Mouse (Mus musculus) heart, postnatal 25 days (tissue): Measurements from ENCODE around the gene Ptpn1. TPM values are rescaled to one million over a fixed set of nuclear protein-coding genes. Genes with fewer than 3 reads are reported as not detected.

ENCODE experiments used
- DNase-seq: peaks from one replicate; pipeline ENCODE4 v3.0.0; 2022; ENCODE audit warnings: low spot score
- intact Hi-C: fragments of 180-260 bp; cut with DNase I; formaldehyde crosslinking; loops from one replicate; pipeline ENCODE4 v1.15.1; 2025
- total RNA-seq, 2 experiments: library from RNA; stranded (reverse); gene quantifications; 2 replicates each; pipeline ENCODE4 v1.2.3; 2021

The Ptpn1 gene
- total RNA-seq, 2 experiments from 2014 or later, result 21.9 to 23.4 TPM

- intact Hi-C loops, result no loop called here
- DNase-seq, result no peak
Observed at GRCm38 (mm10) chr2:167997562-167997961, 65.7 kb downstream of the Ptpn1 start.

GRCm38 (mm10) chr2:167999145-167999743 is 67.4 kb downstream of the Ptpn1 start:
- intact Hi-C loops, result no loop called here
- DNase-seq, result no peak

- intact Hi-C loops, result no loop called here
- no peak for DNase-seq
Observed at GRCm38 (mm10) chr2:168002188-168002587, 70.3 kb downstream of the Ptpn1 start.

- intact Hi-C loops, result no loop called here
Observed at GRCm38 (mm10) chr2:168002884-168003283, 71.0 kb downstream of the Ptpn1 start.

GRCm38 (mm10) chr2:168003431-168003830 is 71.6 kb downstream of the Ptpn1 start:
- intact Hi-C loops, result no loop called here
- no peak for DNase-seq

More at GRCm38 (mm10) chr2:168002884-168003283, 71.0 kb downstream of the Ptpn1 start:
- DNase-seq, result no peak

GRCm38 (mm10) chr2:168004369-168004768 is 72.5 kb downstream of the Ptpn1 start:
- DNase-seq, result no peak
- intact Hi-C loops, result no loop called here

GRCm38 (mm10) chr2:168005005-168005404 is 73.1 kb downstream of the Ptpn1 start:
- intact Hi-C loops, result no loop called here
- DNase-seq, result no peak

- intact Hi-C loops, result no loop called here
- DNase-seq, result no peak
Observed at GRCm38 (mm10) chr2:168005616-168006015, 73.8 kb downstream of the Ptpn1 start.

GRCm38 (mm10) chr2:168006489-168006888 is 74.6 kb downstream of the Ptpn1 start:
- DNase-seq, result no peak
- intact Hi-C loops, result no loop called here

GRCm38 (mm10) chr2:168008132-168008531 is 76.3 kb downstream of the Ptpn1 start:
- intact Hi-C loops, result no loop called here
- DNase-seq, result no peak

- intact Hi-C loops, result loop anchor here (2.0 kb wide), 1 partner anchor 89 kb away; no protein-coding TSS in a partner anchor
- DNase-seq, result peak; percentile 52
Observed at GRCm38 (mm10) chr2:168009936-168010668, 78.2 kb downstream of the Ptpn1 start, which contains the start of gene Ripor3. Gene Ripor3, minus strand, starts transcription at chr2:168010618.

- DNase-seq, result no peak
- intact Hi-C loops, result loop anchor here (2.0 kb wide), 1 partner anchor 88 kb away; no protein-coding TSS in a partner anchor
Observed at GRCm38 (mm10) chr2:168010893-168011292, 79.0 kb downstream of the Ptpn1 start.

- intact Hi-C loops, result loop anchor here (2.0 kb wide), 1 partner anchor 330 kb away; no protein-coding TSS in a partner anchor
- peak; percentile 38 for DNase-seq
Observed at GRCm38 (mm10) chr2:168016951-168017391, 85.1 kb downstream of the Ptpn1 start.

GRCm38 (mm10) chr2:168019201-168019715 is 87.4 kb downstream of the Ptpn1 start:
- DNase-seq, result peak; percentile 52
- intact Hi-C loops, result loop anchor here (2.0 kb wide), 1 partner anchor 52 kb away; no protein-coding TSS in a partner anchor

- DNase-seq, result no peak
- intact Hi-C loops, result no loop called here
Observed at GRCm38 (mm10) chr2:168023763-168024402, 92.0 kb downstream of the Ptpn1 start.

- intact Hi-C loops, result no loop called here
- peak; percentile 50 for DNase-seq
Observed at GRCm38 (mm10) chr2:168025174-168025573, 93.3 kb downstream of the Ptpn1 start.

- intact Hi-C loops, result no loop called here
- DNase-seq, result no peak
Observed at GRCm38 (mm10) chr2:168025882-168026281, 94.0 kb downstream of the Ptpn1 start.

GRCm38 (mm10) chr2:168026467-168026866 is 94.6 kb downstream of the Ptpn1 start:
- DNase-seq, result no peak
- intact Hi-C loops, result no loop called here

- intact Hi-C loops, result no loop called here
- DNase-seq, result no peak
Observed at GRCm38 (mm10) chr2:168028376-168028775, 96.5 kb downstream of the Ptpn1 start.
